Mouse (Mus musculus) right cerebral cortex, postnatal 14 days (tissue): Measurements from ENCODE around the gene 2310022A10Rik.
A peak's percentile ranks its signal among the peaks of the same experiment; 100 is the strongest.

Experiments used
- DNase-seq: peaks from one replicate; pipeline ENCODE4 v3.0.0; 2022

The 2310022A10Rik gene

GRCm38 (mm10) chr7:27541431-27541830, 11.6 kb upstream of the 2310022A10Rik start:
- peak; percentile 84 for DNase-seq

DNA sequence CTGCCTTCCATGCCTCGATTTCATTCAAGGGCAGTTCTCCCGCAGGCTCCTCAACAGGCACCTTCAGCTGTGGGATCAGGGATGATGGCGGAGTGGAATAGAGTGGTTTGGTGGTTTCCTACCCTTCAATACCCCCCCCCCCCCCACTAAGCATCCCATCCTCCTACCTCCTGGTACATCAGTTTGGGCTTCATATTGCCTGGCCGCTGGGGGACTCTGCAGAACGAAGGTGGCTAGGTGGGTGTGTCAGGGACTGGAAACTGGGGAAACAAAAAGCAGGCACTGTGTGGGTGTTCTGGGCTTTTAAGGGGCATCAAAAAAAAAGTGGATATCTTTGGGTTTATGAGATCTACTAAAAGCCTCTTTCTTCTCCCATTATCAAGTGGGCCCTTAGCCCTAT, 11.1 kb upstream of the 2310022A10Rik start:
- no peak for DNase-seq

GRCm38 (mm10) chr7:27542392-27543033, 10.5 kb upstream of the 2310022A10Rik start:
- DNase-seq: peak; percentile 91

DNA sequence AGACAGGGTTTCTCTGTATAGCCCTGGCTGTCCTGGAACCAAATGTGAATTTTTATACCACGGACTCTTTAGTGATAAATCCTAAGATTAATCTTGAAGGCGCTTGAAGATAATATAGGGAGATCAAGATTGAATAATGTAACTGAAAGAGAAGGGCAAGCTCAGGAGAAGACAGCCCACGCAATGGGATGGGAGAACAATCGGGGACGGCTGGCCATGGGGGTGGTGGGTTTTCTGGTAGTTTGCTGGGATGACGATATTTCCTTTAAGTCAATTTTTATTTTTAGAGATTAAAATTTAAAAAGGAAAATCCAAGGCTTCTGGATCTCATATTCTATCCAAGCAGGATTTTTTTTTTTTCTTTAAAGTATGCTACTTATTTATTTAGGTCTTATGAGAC, 10.0 kb upstream of the 2310022A10Rik start:
- DNase-seq: no peak

DNA sequence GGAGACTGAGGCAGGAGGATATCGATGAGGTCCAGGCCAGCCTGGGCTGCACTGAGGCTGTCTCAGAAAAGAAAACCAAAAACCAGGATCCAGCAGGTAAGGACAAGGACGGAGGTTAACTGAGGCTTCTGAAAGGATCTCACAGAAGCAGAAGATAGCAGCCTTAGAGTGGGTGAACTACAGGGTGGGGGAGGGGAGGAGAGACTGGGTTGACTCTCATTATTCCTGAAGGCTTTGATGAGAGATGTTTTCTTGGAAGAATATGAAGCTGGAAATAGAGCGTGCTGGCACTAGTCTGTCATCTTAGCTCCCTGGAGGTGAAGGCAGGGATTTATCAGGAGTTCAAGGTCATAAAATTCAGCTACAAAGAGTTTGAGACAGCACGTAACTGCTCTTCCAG, 9.2 kb upstream of the 2310022A10Rik start:
- no peak for DNase-seq

DNA sequence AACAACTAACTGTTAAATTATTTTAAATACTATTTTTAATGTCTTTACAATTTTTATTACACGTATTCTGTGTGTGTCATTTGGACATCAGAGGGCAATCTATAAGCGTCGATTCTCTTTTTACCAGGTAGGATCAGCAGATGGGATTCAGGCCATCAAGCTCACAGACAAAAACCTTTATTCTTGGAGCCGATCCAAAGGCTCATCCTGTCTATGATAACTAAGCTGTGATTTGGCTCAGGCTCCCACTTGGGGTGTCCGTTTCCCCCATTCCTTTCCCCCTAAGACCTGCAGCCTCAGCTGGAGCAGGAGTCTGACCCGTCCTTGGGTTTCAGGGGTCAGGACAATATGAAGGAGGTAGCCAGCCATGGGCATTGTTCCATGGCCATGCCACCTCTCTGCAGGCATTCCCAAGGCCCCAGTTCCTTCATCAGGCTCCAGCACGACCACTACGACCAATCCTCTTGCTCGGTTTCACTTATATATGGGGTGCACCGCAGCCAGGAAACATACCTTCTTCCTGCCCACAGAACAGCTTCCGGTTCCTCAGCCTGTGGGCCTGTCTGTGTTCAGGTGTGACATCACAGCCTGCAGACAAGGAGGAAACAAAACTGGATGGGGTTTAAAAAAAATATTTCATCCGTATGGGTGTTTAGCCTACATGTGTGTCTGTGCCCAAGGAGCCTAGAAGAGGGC, 8.2 kb upstream of the 2310022A10Rik start:
- DNase-seq: no peak

DNA sequence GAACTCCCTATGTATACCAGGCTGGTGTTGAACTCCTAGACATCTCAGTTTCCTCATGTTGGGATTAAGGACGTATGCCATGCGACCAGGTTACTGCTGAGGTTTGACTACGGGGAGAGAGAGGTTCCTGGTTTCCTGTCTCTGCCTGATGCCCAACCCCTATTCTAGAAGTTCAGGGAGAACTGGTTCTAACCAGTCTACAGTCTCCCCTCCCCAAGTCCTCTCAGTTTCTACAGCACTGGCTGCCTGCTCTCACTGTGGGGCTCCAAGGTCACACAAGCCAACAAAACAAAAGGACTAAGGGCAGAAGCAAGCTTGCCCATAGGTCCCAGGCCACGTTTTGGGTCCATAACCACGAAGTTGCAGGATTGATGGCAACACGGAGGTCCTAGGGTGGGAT, 3.4 kb upstream of the 2310022A10Rik start:
- DNase-seq: no peak

DNA sequence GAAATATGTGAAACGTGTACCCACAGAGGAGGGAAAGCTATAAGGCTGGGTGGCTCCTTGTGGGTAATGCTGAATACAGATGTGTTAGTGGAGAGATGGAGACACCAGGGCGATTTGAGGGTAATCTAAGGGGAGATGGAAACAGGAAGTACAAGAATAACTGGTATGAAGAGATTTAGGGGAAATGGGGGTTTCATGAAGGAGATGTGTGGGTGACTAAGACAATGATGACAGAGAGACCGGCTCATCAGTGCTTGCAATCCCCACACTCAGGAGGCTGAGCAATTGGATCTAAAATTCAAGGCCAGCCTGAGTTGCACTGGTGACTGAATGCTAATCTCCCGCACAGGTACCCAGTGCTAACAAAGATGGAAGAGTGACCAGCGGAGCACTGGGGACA, 963 bp upstream of the 2310022A10Rik start:
- DNase-seq: no peak

GRCm38 (mm10) chr7:27560291-27560887, 7.4 kb downstream of the 2310022A10Rik start:
- DNase-seq: no peak

DNA sequence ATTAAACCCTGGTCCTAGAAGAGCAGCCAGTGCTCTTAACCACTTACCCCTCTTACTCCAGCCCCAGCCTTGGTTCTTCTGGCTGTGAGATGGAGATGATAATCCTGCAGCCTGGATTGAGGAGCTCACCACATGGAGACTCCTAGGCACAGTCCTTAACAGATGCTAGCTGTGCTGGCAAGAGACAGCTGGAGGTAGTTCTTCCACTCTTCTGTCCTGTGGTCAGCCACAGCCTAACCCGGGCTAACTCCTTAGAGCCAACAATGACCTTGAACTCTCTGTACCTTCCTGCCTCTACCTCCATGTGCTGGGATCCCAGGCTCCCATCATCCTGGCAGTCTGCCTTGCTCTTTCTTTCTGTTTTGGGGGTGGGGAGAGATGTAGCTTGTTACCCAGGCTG, 7.9 kb downstream of the 2310022A10Rik start:
- DNase-seq: no peak

GRCm38 (mm10) chr7:27569580-27570224, 16.7 kb downstream of the 2310022A10Rik start:
- DNase-seq: no peak

- DNase-seq: no peak
These were observed 19.1 kb downstream of the 2310022A10Rik start for GRCm38 (mm10) chr7:27572133-27572532.

- no peak for DNase-seq
These were observed 21.3 kb downstream of the 2310022A10Rik start for GRCm38 (mm10) chr7:27574124-27574880.

DNA sequence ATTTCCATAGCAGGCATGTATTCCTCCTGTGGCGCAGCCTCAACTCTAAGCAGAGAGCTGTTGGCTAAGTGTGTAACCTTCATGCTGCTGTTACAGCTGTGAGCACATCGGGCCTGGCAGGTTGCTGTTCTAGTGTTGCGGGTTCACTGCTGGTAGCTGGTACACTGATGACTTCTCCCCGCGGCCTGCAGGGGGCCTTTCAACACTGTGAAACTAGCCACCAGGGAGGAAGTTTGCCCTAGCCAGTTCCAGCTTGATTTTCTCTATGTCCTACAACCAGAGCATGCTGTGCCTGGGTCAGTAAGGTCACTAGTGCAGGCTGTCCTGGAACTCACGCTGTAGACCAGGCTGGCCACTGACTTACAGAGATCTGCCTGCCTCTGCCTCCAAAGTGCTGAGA, 23.9 kb downstream of the 2310022A10Rik start:
- peak; percentile 50 for DNase-seq

DNA sequence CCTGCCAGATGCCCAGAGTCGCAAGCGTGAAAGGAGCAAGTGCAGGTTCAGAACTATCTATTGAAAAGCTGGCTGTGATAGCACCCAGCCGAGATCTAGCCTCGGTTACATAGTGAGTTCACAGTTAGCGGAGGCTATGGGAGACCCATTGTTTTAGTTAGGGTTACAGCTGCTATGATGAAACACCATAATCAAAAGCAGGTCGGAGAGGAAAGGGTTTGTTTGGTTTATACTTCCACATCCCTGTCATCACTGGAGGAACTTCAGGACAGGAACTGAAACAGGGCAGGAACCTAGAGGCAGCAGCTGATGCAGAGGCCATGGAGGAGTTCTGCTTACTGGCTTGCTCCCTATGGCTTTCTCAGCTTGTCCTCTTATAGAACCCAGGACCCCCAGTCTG, 24.6 kb downstream of the 2310022A10Rik start:
- no peak for DNase-seq

DNA sequence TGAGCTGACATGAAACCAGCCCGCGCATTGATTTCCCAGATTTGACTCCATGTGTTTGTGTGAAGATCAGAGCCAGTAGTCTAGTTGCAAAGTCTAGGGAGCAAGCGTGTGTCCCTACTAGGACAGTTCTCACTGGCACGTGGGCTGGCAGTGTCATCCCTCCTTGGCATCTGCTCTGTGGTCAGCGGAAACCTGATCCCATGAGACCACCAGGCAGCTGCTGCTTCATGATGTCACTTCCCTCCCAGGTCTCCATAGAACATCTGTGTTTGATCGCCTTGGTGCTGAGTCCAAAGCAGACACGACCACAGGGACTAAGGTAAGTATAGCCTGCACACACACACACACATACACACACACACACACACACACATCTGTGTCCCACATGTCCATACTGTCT, 25.4 kb downstream of the 2310022A10Rik start:
- no peak for DNase-seq

DNA sequence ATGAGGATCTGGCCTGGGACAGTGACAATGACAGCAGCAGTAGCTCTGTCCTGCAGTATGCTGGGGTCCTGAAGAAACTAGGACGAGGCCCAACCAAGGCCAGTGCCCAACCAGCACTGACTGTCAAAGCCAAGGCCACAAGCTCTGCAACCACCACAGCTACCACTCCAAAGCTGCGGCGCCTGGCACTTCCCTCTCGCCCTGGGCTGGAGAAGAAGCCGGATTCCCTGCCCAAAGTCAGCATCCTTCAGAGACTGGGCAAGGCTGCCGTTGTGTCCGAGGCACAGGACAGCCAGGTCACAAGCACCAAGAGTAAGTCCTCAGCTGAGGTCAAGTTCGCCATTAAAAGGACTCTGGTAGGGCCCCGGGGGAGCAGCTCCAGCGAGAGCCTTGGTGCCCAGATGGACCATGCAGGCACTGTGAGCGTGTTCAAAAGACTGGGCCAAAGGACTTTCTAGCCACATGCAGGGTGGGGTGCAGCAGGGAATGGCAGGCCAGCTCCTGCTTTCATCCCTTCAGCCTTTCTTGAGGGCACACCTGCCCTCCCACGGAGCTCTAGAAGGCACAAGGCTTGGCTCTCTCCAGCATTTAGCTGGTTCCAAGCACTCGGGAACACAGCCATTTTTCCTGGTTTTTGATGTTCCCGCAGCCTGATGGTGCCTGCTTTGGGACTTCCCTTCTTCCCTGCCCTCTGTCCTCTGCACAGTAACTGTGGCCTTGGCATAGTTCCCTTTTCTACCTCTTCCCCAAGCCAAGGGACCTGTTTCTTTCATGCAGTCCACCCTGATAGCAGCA, 27.5 kb downstream of the 2310022A10Rik start:
- DNase-seq: no peak

GRCm38 (mm10) chr7:27586861-27587260, 33.8 kb downstream of the 2310022A10Rik start:
- DNase-seq: no peak

GRCm38 (mm10) chr7:27587741-27588140, 34.7 kb downstream of the 2310022A10Rik start:
- DNase-seq: no peak

DNA sequence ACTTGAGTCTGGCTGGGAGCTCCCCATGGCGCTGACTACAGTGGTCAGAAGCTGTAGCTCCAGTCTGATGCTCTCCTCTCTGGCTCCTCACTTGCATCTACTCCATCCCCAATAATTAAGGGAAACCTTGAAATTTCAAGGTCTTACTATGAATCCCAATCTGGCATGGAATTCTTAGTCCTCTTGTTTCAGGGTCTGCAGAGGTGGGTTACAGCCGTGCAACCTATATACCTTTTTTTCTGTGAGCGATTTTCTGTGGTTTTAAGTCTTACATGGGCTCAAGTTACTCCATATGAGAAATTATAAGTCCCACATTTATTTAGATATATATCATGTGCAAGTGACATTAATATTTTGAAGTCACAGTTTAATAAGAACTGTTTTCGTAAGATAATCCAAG, 37.1 kb downstream of the 2310022A10Rik start:
- DNase-seq: no peak

DNA sequence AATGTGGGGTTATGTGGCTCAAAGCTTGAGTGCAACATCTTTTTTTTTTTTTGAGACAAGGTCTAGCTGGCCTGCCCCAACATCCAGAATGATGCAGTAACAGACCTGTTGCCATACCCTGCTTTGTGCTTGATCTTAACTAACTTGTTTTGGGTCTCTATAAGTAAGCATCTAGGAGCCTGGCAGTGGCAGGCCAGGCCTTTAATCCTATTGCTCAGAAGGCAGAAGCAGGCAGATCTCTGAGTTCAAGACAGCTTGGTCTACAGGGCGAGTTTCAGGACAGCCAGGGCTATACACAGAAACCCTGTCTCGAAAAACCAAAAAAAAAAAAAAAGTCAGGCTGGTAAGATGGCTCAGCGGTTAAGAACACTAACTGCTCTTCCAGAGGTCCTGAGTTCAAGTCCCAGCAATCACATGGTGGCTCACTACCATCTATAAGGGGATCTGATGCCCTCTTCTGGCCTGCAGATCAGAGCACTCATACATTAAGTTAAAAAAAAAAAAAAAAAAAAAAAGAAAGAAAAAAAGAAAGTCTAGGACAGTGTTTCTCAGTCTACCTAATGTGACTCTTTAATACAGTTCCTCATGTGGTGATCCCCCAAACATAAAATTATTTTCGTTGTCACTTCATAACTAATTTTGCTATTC, 37.7 kb downstream of the 2310022A10Rik start:
- no peak for DNase-seq
